Mouse (Mus musculus) CH12.LX (cell line): ENCODE measurements around the gene Grm7. TPM values are rescaled to one million over a fixed set of nuclear protein-coding genes. Genes with fewer than 3 reads are reported as not detected.

Experiments used
- DNase-seq: peaks from one replicate; pipeline ENCODE4 v3.0.0-alpha.2; 2013; ENCODE audit errors: extremely low read depth
- H3K27ac ChIP-seq: 2 replicates; pipeline ENCODE4 v1.5.1; 2012; ENCODE audit warnings: low read depth, mild to moderate bottlenecking, control low read depth, moderate library complexity; ENCODE audit not compliant: insufficient read depth
- H3K27me3 ChIP-seq: replicated peaks from 2 replicates; pipeline ENCODE3; 2012; ENCODE audit warnings: inconsistent platforms
- H3K36me3 ChIP-seq, 2 experiments: replicated peaks in 1 of 2; 2 replicates each; pipeline versions ENCODE3 to v1.6.1; 2012; ENCODE audit warnings: inconsistent platforms in 1 of 2, low read length in 1 of 2, mild to moderate bottlenecking in 1 of 2, mixed read lengths in 1 of 2, moderate library complexity in 1 of 2; ENCODE audit not compliant: control insufficient read depth in 1 of 2, insufficient read depth in 1 of 2
- H3K4me1 ChIP-seq, 2 experiments: 2 replicates each; pipeline ENCODE4 v1.6.1; 2012; ENCODE audit warnings: inconsistent platforms in 1 of 2, moderate library complexity in 1 of 2; ENCODE audit not compliant: insufficient read depth in 2 of 2, control insufficient read depth in 1 of 2
- H3K4me2 ChIP-seq: 2 replicates; pipeline ENCODE4 v1.6.1; 2012; ENCODE audit warnings: low read depth, mild to moderate bottlenecking, control low read depth; ENCODE audit not compliant: poor library complexity, insufficient read depth, severe bottlenecking
- H3K4me3 ChIP-seq, 3 experiments: fragments of 150-350 bp in 1 of 3; sonication (generic) in 1 of 3; replicated peaks in 1 of 3; 2 replicates each; pipeline versions ENCODE3 to v1.5.1; 2011 to 2012; ENCODE audit warnings: low read depth in 2 of 3, low read length in 2 of 3, mild to moderate bottlenecking in 2 of 3, moderate library complexity in 2 of 3, control low read depth in 1 of 3, improper control_type of control experiment in 1 of 3, inconsistent platforms in 1 of 3, mixed read lengths in 1 of 3; ENCODE audit not compliant: poor library complexity in 1 of 3
- H3K79me2 ChIP-seq: replicated peaks from 2 replicates; pipeline ENCODE4 v1.6.1; 2012; ENCODE audit warnings: mild to moderate bottlenecking, moderate library complexity; ENCODE audit not compliant: control insufficient read depth, poor library complexity, insufficient read depth, severe bottlenecking; ENCODE audit errors: extremely low read depth
- H3K9ac ChIP-seq: 2 replicates; pipeline ENCODE4 v1.6.1; 2012; ENCODE audit warnings: low read depth, mild to moderate bottlenecking, control low read depth, moderate library complexity; ENCODE audit not compliant: insufficient read depth
- H3K9me3 ChIP-seq: replicated peaks from 2 replicates; pipeline ENCODE3; 2012; ENCODE audit warnings: low read length, inconsistent platforms, mixed read lengths
- BHLHE40 ChIP-seq: IDR thresholded peaks from 2 replicates; pipeline ENCODE4 v1.6.1; 2011; ENCODE audit warnings: mild to moderate bottlenecking, low read depth, low read length, improper control_type of control experiment
- CHD1 ChIP-seq: IDR thresholded peaks from 2 replicates; pipeline ENCODE4 v1.6.1; 2012; ENCODE audit warnings: low read depth, low read length, improper control_type of control experiment, inconsistent platforms
- CHD2 ChIP-seq: IDR thresholded peaks from 2 replicates; pipeline ENCODE4 v1.6.1; 2011; ENCODE audit warnings: low read length, improper control_type of control experiment
- CTCF ChIP-seq, 2 experiments: IDR thresholded peaks in 1 of 2; conservative IDR thresholded peaks in 1 of 2; 2 replicates each; pipeline ENCODE4 v1.5.1; 2011 to 2012; ENCODE audit warnings: low read depth in 2 of 2, low read length in 2 of 2, improper control_type of control experiment in 1 of 2, inconsistent platforms in 1 of 2, mild to moderate bottlenecking in 1 of 2, moderate library complexity in 1 of 2
- ETS1 ChIP-seq: conservative IDR thresholded peaks from 2 replicates; pipeline ENCODE4 v1.6.1; 2012; ENCODE audit warnings: low read depth, mild to moderate bottlenecking, inconsistent platforms, low read length, improper control_type of control experiment, moderate library complexity
- JUN ChIP-seq: IDR thresholded peaks from 2 replicates; pipeline ENCODE4 v1.6.1; 2011; ENCODE audit warnings: low read depth, mild to moderate bottlenecking, low read length, improper control_type of control experiment, moderate library complexity; ENCODE audit not compliant: insufficient read depth
- KAT2A ChIP-seq: IDR thresholded peaks from 2 replicates; pipeline ENCODE4 v1.6.1; 2012; ENCODE audit warnings: low read length, improper control_type of control experiment, inconsistent platforms; ENCODE audit not compliant: insufficient replicate concordance
- MAZ ChIP-seq: IDR thresholded peaks from 2 replicates; pipeline ENCODE4 v1.6.1; 2012; ENCODE audit warnings: low read depth, mild to moderate bottlenecking, inconsistent platforms, low read length, improper control_type of control experiment, moderate library complexity
- MEF2A ChIP-seq: IDR thresholded peaks from 2 replicates; pipeline ENCODE4 v1.6.1; 2014; ENCODE audit warnings: low read depth, mild to moderate bottlenecking, inconsistent platforms, low read length, improper control_type of control experiment, borderline replicate concordance
- MYC ChIP-seq: IDR thresholded peaks from 2 replicates; pipeline ENCODE4 v1.6.1; 2011; ENCODE audit warnings: low read depth, mild to moderate bottlenecking, improper control_type of control experiment, low read length
- NRF1 ChIP-seq: IDR thresholded peaks from 2 replicates; pipeline ENCODE4 v1.6.1; 2014; ENCODE audit warnings: low read depth, mild to moderate bottlenecking, inconsistent platforms, low read length, improper control_type of control experiment, moderate library complexity
- SIN3A ChIP-seq: IDR thresholded peaks from 2 replicates; pipeline ENCODE4 v1.6.1; 2012; ENCODE audit warnings: low read length, improper control_type of control experiment, inconsistent platforms
- USF1 ChIP-seq: IDR thresholded peaks from 2 replicates; pipeline ENCODE4 v1.6.1; 2014; ENCODE audit warnings: low read depth, mild to moderate bottlenecking, inconsistent platforms, low read length, improper control_type of control experiment
- ZC3H11A ChIP-seq: IDR thresholded peaks from 2 replicates; pipeline ENCODE4 v1.6.1; 2012; ENCODE audit warnings: low read depth, mild to moderate bottlenecking, inconsistent platforms, low read length, improper control_type of control experiment
- ZKSCAN1 ChIP-seq: IDR thresholded peaks from 2 replicates; pipeline ENCODE4 v1.6.1; 2012; ENCODE audit warnings: low read depth, inconsistent platforms, low read length, improper control_type of control experiment, borderline replicate concordance
- ZMIZ1 ChIP-seq: IDR thresholded peaks from 2 replicates; pipeline ENCODE4 v1.6.1; 2012; ENCODE audit warnings: low read depth, mild to moderate bottlenecking, inconsistent platforms, low read length, improper control_type of control experiment
- dilution Hi-C: fragments of 300-500 bp; cut with MboI; formaldehyde crosslinking; loops from 2 replicates; pipeline ENCODE4 v1.14.3; 2020; ENCODE audit warnings: low sequenced_read_pairs; ENCODE audit not compliant: extremely low pct_unique_long_range_greater_than_20kb, extremely low pct_ligation_motif_present
- in situ Hi-C: fragments of 300-500 bp; cut with MboI; formaldehyde crosslinking; loops from 3 replicates; pipeline ENCODE4 v1.14.3; 2019; ENCODE audit warnings: low sequenced_read_pairs, low pct_ligation_motif_present, low pct_unique_long_range_greater_than_20kb, mixed read lengths
- polyA plus RNA-seq: library from polyadenylated mRNA; unstranded; fragments of >175 nt; gene quantifications from 2 replicates; pipeline ENCODE4 v1.2.1, GENCODE M21; 2012; ENCODE audit warnings: low read depth; ENCODE audit not compliant: insufficient read length
- total RNA-seq, 2 experiments: library from RNA; depleted of rRNA; stranded (reverse); fragments of 300-350 nt in 1 of 2; fragments of >200 nt in 1 of 2; gene quantifications; 2 replicates each; pipeline ENCODE4 v1.2.3; 2012 to 2014

Gene Grm7
- total and polyA plus RNA-seq, 3 experiments: not detected

DNA sequence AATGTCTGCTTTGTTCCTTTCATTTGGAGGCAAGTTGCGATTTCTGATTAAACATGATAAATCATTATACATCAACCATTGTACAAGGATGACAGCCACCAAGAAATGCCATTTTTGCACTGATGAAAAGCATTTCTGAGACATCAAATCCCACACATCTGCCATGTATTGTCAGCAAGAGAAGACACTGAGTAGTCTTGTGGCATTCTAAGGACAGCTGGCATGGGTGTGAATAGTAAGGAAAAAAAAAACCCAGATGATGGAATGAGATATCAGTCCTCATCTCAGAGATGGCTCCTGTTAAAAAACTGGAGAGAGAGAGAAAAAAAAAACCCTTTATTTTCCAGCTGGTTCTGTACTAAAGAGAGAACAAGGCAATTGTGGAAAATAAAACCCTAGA, 875.8 kb downstream of the Grm7 start:
- H3K4me3 ChIP-seq: no peak overlapping the region
- no peak for TF ChIP-seq BHLHE40
- no peak for TF ChIP-seq CHD1
- TF ChIP-seq USF1: no peak
- no peak for TF ChIP-seq ETS1
- no peak for TF ChIP-seq CTCF (conservative IDR thresholded peaks at IDR 0.05 in 1 of 2, IDR thresholded peaks at IDR 0.05 in 1 of 2; ENCODE audit: low read depth in 2 of 2, low read length in 2 of 2)
- TF ChIP-seq CHD2: no peak
- TF ChIP-seq ZKSCAN1: no peak
- TF ChIP-seq SIN3A: no peak
- TF ChIP-seq MYC: no peak
- no peak for TF ChIP-seq MAZ
- no peak overlapping the region for H3K4me2 ChIP-seq
- H3K79me2 ChIP-seq: no peaks in the 10 kb centered on the region
- no peak overlapping the region for H3K9ac ChIP-seq
- in situ Hi-C loops: no loop called here
- no peaks in the 10 kb centered on the region for H3K27me3 ChIP-seq
- no peaks in the 10 kb centered on the region for H3K4me1 ChIP-seq
- H3K36me3 ChIP-seq: no peaks in the 10 kb centered on the region
- H3K27ac ChIP-seq: no peak overlapping the region
- dilution Hi-C loops: no loop called here
- peaks cover 33% of the 10 kb centered on the region for H3K9me3 ChIP-seq
- no peak for DNase-seq

DNA sequence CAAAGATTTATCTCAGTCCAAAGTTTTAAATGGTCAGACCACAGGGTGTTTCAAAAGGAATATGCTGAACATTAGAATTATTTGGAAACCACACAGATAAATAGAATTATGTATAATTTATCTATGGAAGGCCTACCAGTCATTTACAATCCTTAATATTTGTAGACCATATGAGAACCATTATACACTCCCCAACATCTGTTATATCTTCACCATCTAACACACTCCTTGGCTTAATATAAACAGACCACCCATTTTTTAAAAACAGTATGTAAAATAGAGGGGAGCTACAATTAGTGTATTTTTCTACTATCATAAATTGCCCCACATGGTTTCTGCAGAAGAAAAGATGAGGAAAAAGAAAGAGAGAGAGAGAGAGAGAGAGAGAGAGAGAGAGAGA, 876.7 kb downstream of the Grm7 start:
- dilution Hi-C loops (no loop called here), in situ Hi-C loops (no loop called here)
- Histone ChIP-seq H3K9ac (no peak overlapping the region), H3K9me3 (peaks cover 27% of the 10 kb centered on the region), H3K4me1 (no peaks in the 10 kb centered on the region), H3K4me3 (no peak overlapping the region), H3K27ac (no peak overlapping the region), H3K79me2 (no peaks in the 10 kb centered on the region), H3K27me3 (no peaks in the 10 kb centered on the region), H3K4me2 (no peak overlapping the region), H3K36me3 (no peaks in the 10 kb centered on the region)
- no peak for DNase-seq
- TF ChIP-seq ZMIZ1 (no peak), CHD1 (no peak), MEF2A (no peak), KAT2A (no peak), ETS1 (no peak)

DNA sequence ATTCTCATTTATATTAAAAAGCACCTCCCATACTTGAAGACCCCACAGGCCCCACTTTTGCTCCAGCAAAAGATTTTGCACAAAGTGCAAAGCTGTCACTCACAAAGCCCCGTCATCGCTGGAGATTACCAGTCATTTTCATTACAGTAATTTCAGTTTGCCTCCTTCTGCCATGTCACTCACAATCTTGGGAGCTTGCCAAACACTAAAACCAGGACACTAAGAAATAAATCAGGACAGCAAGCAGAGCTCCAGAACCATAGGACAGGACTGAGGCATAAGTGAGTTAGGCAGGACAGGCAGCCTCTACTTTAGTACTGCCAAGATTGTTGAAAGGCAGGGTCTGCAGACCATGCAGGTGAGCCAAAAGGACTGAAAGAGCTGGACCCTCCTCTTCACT, 884.6 kb downstream of the Grm7 start:
- dilution Hi-C loops (no loop called here), in situ Hi-C loops (no loop called here)
- H3K36me3 ChIP-seq: no peaks in the 10 kb centered on the region
- no peak overlapping the region for H3K4me2 ChIP-seq
- no peak overlapping the region for H3K27ac ChIP-seq
- no peaks in the 10 kb centered on the region for H3K27me3 ChIP-seq
- no peaks in the 10 kb centered on the region for H3K4me1 ChIP-seq
- H3K9ac ChIP-seq: no peak overlapping the region
- TF ChIP-seq NRF1: no peak
- no peak for TF ChIP-seq CTCF (conservative IDR thresholded peaks at IDR 0.05 in 1 of 2, IDR thresholded peaks at IDR 0.05 in 1 of 2; ENCODE audit: low read depth in 2 of 2, low read length in 2 of 2)
- TF ChIP-seq CHD2: no peak
- TF ChIP-seq JUN: no peak
- no peak for TF ChIP-seq ZC3H11A
- no peak for DNase-seq
- no peaks in the 10 kb centered on the region for H3K79me2 ChIP-seq
- no peak overlapping the region for H3K4me3 ChIP-seq
- peaks cover 48% of the 10 kb centered on the region for H3K9me3 ChIP-seq
